Mouse (Mus musculus) MEL (cell line): Measurements from ENCODE around the gene Gng12. TPM values are rescaled to one million over a fixed set of nuclear protein-coding genes. Genes with fewer than 3 reads are reported as not detected.

Source experiments
- DNase-seq: peaks from one replicate; pipeline ENCODE4 v3.0.0; 2011; ENCODE audit warnings: low read depth, low spot score
- H3K27ac ChIP-seq: 2 replicates; pipeline ENCODE4 v1.5.1; 2012; ENCODE audit warnings: low read depth, mild to moderate bottlenecking, control low read depth, low read length, moderate library complexity; ENCODE audit not compliant: control insufficient read depth
- H3K27me3 ChIP-seq, 2 experiments: fragments of 150-350 bp in 1 of 2; sonication (generic) in 1 of 2; 2 replicates each; pipeline ENCODE4 v1.6.1; 2012; ENCODE audit warnings: low read length in 2 of 2, mild to moderate bottlenecking in 2 of 2, improper control_type of control experiment in 1 of 2, moderate library complexity in 1 of 2; ENCODE audit not compliant: insufficient read depth in 2 of 2, control insufficient read depth in 1 of 2
- H3K36me3 ChIP-seq, 2 experiments: 2 replicates each; pipeline ENCODE4 v1.6.1; 2012 to 2014; ENCODE audit warnings: low read length in 2 of 2, improper control_type of control experiment in 1 of 2, inconsistent platforms in 1 of 2, mild to moderate bottlenecking in 1 of 2; ENCODE audit not compliant: insufficient read depth in 2 of 2, control insufficient read depth in 1 of 2
- H3K4me1 ChIP-seq, 2 experiments: fragments of 150-350 bp in 1 of 2; sonication (generic) in 1 of 2; 2 replicates each; pipeline ENCODE4 v1.6.1; 2012; ENCODE audit warnings: low read length in 2 of 2, improper control_type of control experiment in 1 of 2, mild to moderate bottlenecking in 1 of 2; ENCODE audit not compliant: insufficient read depth in 2 of 2, control insufficient read depth in 1 of 2
- H3K4me3 ChIP-seq, 2 experiments: fragments of 150-350 bp in 1 of 2; sonication (generic) in 1 of 2; 2 replicates each; pipeline ENCODE4 v1.5.1; 2012; ENCODE audit warnings: low read depth in 2 of 2, low read length in 2 of 2, mild to moderate bottlenecking in 2 of 2, moderate library complexity in 2 of 2, control low read depth in 1 of 2, improper control_type of control experiment in 1 of 2; ENCODE audit not compliant: control insufficient read depth in 1 of 2, insufficient read depth in 1 of 2
- H3K79me2 ChIP-seq: 2 replicates; pipeline ENCODE4 v1.6.1; 2012; ENCODE audit warnings: mild to moderate bottlenecking, low read length, moderate library complexity; ENCODE audit not compliant: control insufficient read depth, poor library complexity, insufficient read depth
- H3K9ac ChIP-seq: 2 replicates; pipeline ENCODE4 v1.6.1; 2012; ENCODE audit warnings: low read depth, mild to moderate bottlenecking, control low read depth, low read length, moderate library complexity; ENCODE audit not compliant: control insufficient read depth, poor library complexity, severe bottlenecking
- H3K9me3 ChIP-seq: fragments of 150-350 bp; sonication (generic); replicated peaks from 2 replicates; pipeline ENCODE4 v1.6.1; 2012; ENCODE audit warnings: mild to moderate bottlenecking, low read length, improper control_type of control experiment, moderate library complexity; ENCODE audit not compliant: insufficient read depth
- EP300 ChIP-seq, 2 experiments: IDR thresholded peaks; 2 replicates each; pipeline ENCODE4 v1.6.1; 2011; ENCODE audit warnings: improper control_type of control experiment in 2 of 2, low read length in 2 of 2, low read depth in 1 of 2, mild to moderate bottlenecking in 1 of 2
- ETS1 ChIP-seq: IDR thresholded peaks from 2 replicates; pipeline ENCODE4 v1.6.1; 2012; ENCODE audit warnings: low read depth, mild to moderate bottlenecking, inconsistent platforms, low read length, improper control_type of control experiment, moderate library complexity
- GATA1 ChIP-seq: IDR thresholded peaks from 2 replicates; pipeline ENCODE4 v1.6.1; 2011; ENCODE audit warnings: low read depth, low read length, improper control_type of control experiment
- MYB ChIP-seq: IDR thresholded peaks from 2 replicates; pipeline ENCODE4 v1.6.1; 2011; ENCODE audit warnings: mild to moderate bottlenecking, low read depth, low read length, improper control_type of control experiment
- NELFE ChIP-seq: IDR thresholded peaks from 2 replicates; pipeline ENCODE4 v1.6.1; 2011; ENCODE audit warnings: low read depth, low read length, improper control_type of control experiment
- NRF1 ChIP-seq: IDR thresholded peaks from 2 replicates; pipeline ENCODE4 v1.6.1; 2014; ENCODE audit warnings: low read depth, mild to moderate bottlenecking, inconsistent platforms, low read length, improper control_type of control experiment, moderate library complexity; ENCODE audit not compliant: poor library complexity, insufficient read depth, severe bottlenecking
- RCOR1 ChIP-seq: IDR thresholded peaks from 2 replicates; pipeline ENCODE4 v1.6.1; 2012; ENCODE audit warnings: low read depth, mild to moderate bottlenecking, inconsistent platforms, low read length, improper control_type of control experiment
- SIN3A ChIP-seq: IDR thresholded peaks from 2 replicates; pipeline ENCODE4 v1.6.1; 2012; ENCODE audit warnings: low read length, improper control_type of control experiment, inconsistent platforms
- SMC3 ChIP-seq: IDR thresholded peaks from 2 replicates; pipeline ENCODE4 v1.6.1; 2011; ENCODE audit warnings: low read depth, low read length, improper control_type of control experiment
- TAL1 ChIP-seq: IDR thresholded peaks from 2 replicates; pipeline ENCODE4 v1.6.1; 2012; ENCODE audit warnings: mild to moderate bottlenecking, inconsistent platforms, low read length, moderate library complexity, mixed read lengths
- TBP ChIP-seq: IDR thresholded peaks from 2 replicates; pipeline ENCODE4 v1.8.0; 2011; ENCODE audit warnings: low read depth, low read length, improper control_type of control experiment
- TCF12 ChIP-seq: IDR thresholded peaks from 2 replicates; pipeline ENCODE4 v1.6.1; 2014; ENCODE audit warnings: low read depth, mild to moderate bottlenecking, inconsistent platforms, low read length, improper control_type of control experiment, moderate library complexity
- UBTF ChIP-seq: IDR thresholded peaks from 2 replicates; pipeline ENCODE4 v1.6.1; 2012; ENCODE audit warnings: low read depth, mild to moderate bottlenecking, inconsistent platforms, low read length, improper control_type of control experiment, moderate library complexity, borderline replicate concordance; ENCODE audit not compliant: insufficient read depth
- USF1 ChIP-seq: IDR thresholded peaks from 2 replicates; pipeline ENCODE4 v1.6.1; 2014; ENCODE audit warnings: low read depth, mild to moderate bottlenecking, inconsistent platforms, low read length, improper control_type of control experiment, moderate library complexity
- ZKSCAN1 ChIP-seq: IDR thresholded peaks from 2 replicates; pipeline ENCODE4 v1.6.1; 2012; ENCODE audit warnings: low read depth, mild to moderate bottlenecking, inconsistent platforms, low read length, improper control_type of control experiment, moderate library complexity
- polyA plus RNA-seq, 2 experiments: library from polyadenylated mRNA; stranded (reverse) in 1 of 2; unstranded in 1 of 2; fragments of >175 nt in 1 of 2; fragments of >200 nt in 1 of 2; gene quantifications; 2 replicates each; pipeline versions ENCODE4 v1.2.1 to v1.2.4; 2012; ENCODE audit warnings: low replicate concordance in 2 of 2, low read depth in 1 of 2; ENCODE audit not compliant: insufficient read length in 2 of 2, insufficient read depth in 1 of 2, missing spikeins in 1 of 2
- total RNA-seq: library from RNA; depleted of rRNA; stranded (reverse); fragments of 300-350 nt; gene quantifications from 2 replicates; pipeline ENCODE4 v1.2.3, GENCODE M21; 2012

Gene Gng12
- total and polyA plus RNA-seq, 3 experiments = 16.8 to 44.0 TPM; not detected in 1

GRCm38 (mm10) chr6:66986063-66986462 lies 89.9 kb downstream of the Gng12 start:
- Histone ChIP-seq H3K9ac (no peak overlapping the region), H3K4me3 (no peak overlapping the region), H3K9me3 (no peaks in the 10 kb centered on the region), H3K36me3 (peaks cover 0 to 35% of the 10 kb centered on the region in 2 experiments; a peak in 2 of 4 replicates), H3K27ac (no peak overlapping the region), H3K4me1 (peaks cover 19 to 21% of the 10 kb centered on the region in 2 experiments), H3K27me3 (no peaks in the 10 kb centered on the region), H3K79me2 (peaks cover 2% of the 10 kb centered on the region; the same call in 1 of the 2 replicates)
- no peak for DNase-seq
- TF ChIP-seq USF1 = no peak

- H3K9me3 ChIP-seq = no peaks in the 10 kb centered on the region
- peaks cover 0 to 35% of the 10 kb centered on the region in 2 experiments; a peak in 2 of 4 replicates for H3K36me3 ChIP-seq
- no peak overlapping the region for H3K9ac ChIP-seq
- peaks cover 19 to 21% of the 10 kb centered on the region in 2 experiments for H3K4me1 ChIP-seq
- DNase-seq = peak; percentile 23
- H3K4me3 ChIP-seq = no peak overlapping the region
- TF ChIP-seq ETS1 (peak; percentile 37; the same call in 1 of the 2 replicates), GATA1 (no peak), EP300 (IDR thresholded peaks at IDR 0.05; ENCODE audit: low read depth in 1 of 2, low read length in 2 of 2) (peak in 1 of 2 experiments; percentile 10; a peak in 1 of 4 replicates)
- H3K27ac ChIP-seq = peak overlapping the region; percentile 77; the same call in 1 of the 2 replicates
- no peaks in the 10 kb centered on the region for H3K27me3 ChIP-seq
- peaks cover 2% of the 10 kb centered on the region; the same call in 1 of the 2 replicates for H3K79me2 ChIP-seq
Measured at GRCm38 (mm10) chr6:66987643-66988042, 91.4 kb downstream of the Gng12 start.

- Histone ChIP-seq H3K79me2 (peaks cover 2% of the 10 kb centered on the region; the same call in 1 of the 2 replicates), H3K4me1 (peaks cover 19 to 21% of the 10 kb centered on the region in 2 experiments), H3K9me3 (no peaks in the 10 kb centered on the region), H3K4me3 (peak overlapping the region in 1 of 2 experiments; percentile 26; a peak in 2 of 4 replicates), H3K36me3 (peaks cover 0 to 35% of the 10 kb centered on the region in 2 experiments; a peak in 2 of 4 replicates), H3K9ac (peak overlapping the region; percentile 12; the same call in 1 of the 2 replicates), H3K27me3 (no peaks in the 10 kb centered on the region), H3K27ac (peak overlapping the region; percentile 77)
- TF ChIP-seq EP300 (IDR thresholded peaks at IDR 0.05; ENCODE audit: low read depth in 1 of 2, low read length in 2 of 2) (no peak), NRF1 (no peak), RCOR1 (no peak)
- DNase-seq = no peak
Measured at GRCm38 (mm10) chr6:66988363-66988762, 92.2 kb downstream of the Gng12 start.

- peaks cover 19 to 21% of the 10 kb centered on the region in 2 experiments for H3K4me1 ChIP-seq
- no peaks in the 10 kb centered on the region for H3K9me3 ChIP-seq
- peak; percentile 83 for DNase-seq
- TF ChIP-seq GATA1 (peak; percentile 79), MYB (peak; percentile 91), TBP (no peak), SIN3A (peak; percentile 51; the same call in 1 of the 2 replicates), ZKSCAN1 (no peak), NELFE (peak; percentile 13; the same call in 1 of the 2 replicates), ETS1 (peak; percentile 72; the same call in 1 of the 2 replicates), RCOR1 (peak; percentile 53; the same call in 1 of the 2 replicates), UBTF (no peak), TCF12 (peak; percentile 68), EP300 (IDR thresholded peaks at IDR 0.05; ENCODE audit: low read depth in 1 of 2, low read length in 2 of 2) (peak; percentile 81 to 93), SMC3 (0 out of 2 replicates have a peak, but pooled peaks have one; percentile 6), TAL1 (peak; percentile 48)
- no peaks in the 10 kb centered on the region for H3K27me3 ChIP-seq
- H3K36me3 ChIP-seq = peaks cover 0 to 35% of the 10 kb centered on the region in 2 experiments; a peak in 2 of 4 replicates
- H3K27ac ChIP-seq = peak overlapping the region; percentile 99
- H3K4me3 ChIP-seq = peak overlapping the region; percentile 26
- peaks cover 2% of the 10 kb centered on the region; the same call in 1 of the 2 replicates for H3K79me2 ChIP-seq
- H3K9ac ChIP-seq = peak overlapping the region; percentile 51
Measured at GRCm38 (mm10) chr6:66989037-66989436, 92.8 kb downstream of the Gng12 start.
